Mouse (Mus musculus): ENCODE results near the gene Gm10762. TPM values are rescaled to one million over a fixed set of nuclear protein-coding genes. Genes with fewer than 3 reads are reported as not detected.

Gm10762 gene
- polyA plus RNA-seq, 1 experiment, result 0.72 TPM

- Histone ChIP-seq H3K9ac (ENCODE audit: low read depth, poor library complexity, severe bottlenecking) (no peak overlapping the region), H3K27ac (ENCODE audit: insufficient read depth, low read length) (no peak overlapping the region), H3K27me3 (ENCODE audit: control insufficient read depth, insufficient read depth, low read length, poor library complexity, severe bottlenecking) (no peaks in the 10 kb centered on the region), H3K4me3 (ENCODE audit: low read depth, low read length) (no peak overlapping the region), H3K9me3 (replicated peaks; ENCODE audit: control insufficient read depth, insufficient read depth, low read length, poor library complexity, severe bottlenecking) (no peaks in the 10 kb centered on the region), H3K4me1 (ENCODE audit: control insufficient read depth, insufficient read depth, low read length) (no peaks in the 10 kb centered on the region), H3K36me3 (ENCODE audit: control insufficient read depth, insufficient read depth, low read length, poor library complexity, severe bottlenecking) (0 out of 2 replicates have a peak, but pooled peaks cover 2% of the 10 kb centered on the region)
- TF ChIP-seq EP300 (IDR thresholded peaks at IDR 0.05; ENCODE audit: insufficient read depth, low read depth, low read length) (no peak), POLR2A (IDR thresholded peaks at IDR 0.05; ENCODE audit: insufficient read depth, low read length) (no peak), CTCF (IDR thresholded peaks at IDR 0.05; ENCODE audit: low read depth, low read length) (no peak)
These were observed 42.7 kb downstream of the Gm10762 start for GRCm38 (mm10) chr2:128924799-128925198.

Other genes with a start within 250 kb of the Gm10762 start
- gene Tmem87b, start 149.6 kb downstream of the Gm10762 start, polyA plus RNA-seq (2011; ENCODE audit: insufficient read depth, insufficient read length, low read depth, missing spikeins), result 31.7 and 32.3 TPM in 2 replicates
- 0.38 and 0.75 TPM in 2 replicates for gene Fbln7, start 104.7 kb downstream of the Gm10762 start, polyA plus RNA-seq (2011; ENCODE audit: insufficient read depth, insufficient read length, low read depth, missing spikeins)
- 11.6 and 13.1 TPM in 2 replicates for gene Zc3h8, start 23.6 kb downstream of the Gm10762 start, polyA plus RNA-seq (2011; ENCODE audit: insufficient read depth, insufficient read length, low read depth, missing spikeins)
- 10.8 and 12.7 TPM in 2 replicates for gene Zc3h6, start 323 bp downstream of the Gm10762 start, polyA plus RNA-seq (2011; ENCODE audit: insufficient read depth, insufficient read length, low read depth, missing spikeins)
- gene Vinac1, start 80.4 kb upstream of the Gm10762 start, polyA plus RNA-seq (2011; ENCODE audit: insufficient read depth, insufficient read length, low read depth, missing spikeins), result 0.15 TPM in 1 of 2 replicates, not detected in the other
- gene Ttl, start 98.2 kb upstream of the Gm10762 start, polyA plus RNA-seq (2011; ENCODE audit: insufficient read depth, insufficient read length, low read depth, missing spikeins), result 5.8 and 8.2 TPM in 2 replicates
- 57.1 and 64.2 TPM in 2 replicates for gene Polr1b, start 133.3 kb upstream of the Gm10762 start, polyA plus RNA-seq (2011; ENCODE audit: insufficient read depth, insufficient read length, low read depth, missing spikeins)
- 43.8 and 46.5 TPM in 2 replicates for gene Chchd5, start 162.0 kb upstream of the Gm10762 start, polyA plus RNA-seq (2011; ENCODE audit: insufficient read depth, insufficient read length, low read depth, missing spikeins)
- gene Slc20a1, start 231.0 kb upstream of the Gm10762 start, polyA plus RNA-seq (2011; ENCODE audit: insufficient read depth, insufficient read length, low read depth, missing spikeins), result 224 and 225 TPM in 2 replicates

All from ES-Bruce4 (cell line).